Mouse (Mus musculus) Patski (cell line): Measurements from ENCODE around the gene Gsk3b. TPM values are rescaled to one million over a fixed set of nuclear protein-coding genes. Genes with fewer than 3 reads are reported as not detected.
"Not testable (repeated sequence)": the region's sequence is repeated elsewhere in the genome, so short reads cannot be mapped to it uniquely, and the experiment has no call there.

ENCODE experiments used
- ATAC-seq: fragments of 100-300 bp; one replicate; pipeline ENCODE4 v1.8.0; 2021
- CTCF ChIA-PET: fragments of 350-600 bp; sonication (Branson Sonifier 250); formaldehyde crosslinking; loops from one replicate; lab custom pipeline; 2022; ENCODE audit warnings: inconsistent platforms; lab: Charles Lee
- POLR2A ChIA-PET: fragments of 350-600 bp; sonication (Branson Sonifier 250); formaldehyde crosslinking; loops from one replicate; lab custom pipeline; 2022; ENCODE audit warnings: antibody characterized with exemption, inconsistent platforms; lab: Charles Lee
- DNase-seq: peaks from one replicate; pipeline ENCODE4 v3.0.0-alpha.2; 2011; ENCODE audit warnings: low read depth, low spot score
- H3K27me3 ChIP-seq: fragments of 371-371 bp; one replicate; pipeline ENCODE4 v1.5.1; 2021
- CTCF ChIP-seq: fragments of 100-300 bp; IDR thresholded peaks from one replicate; pipeline ENCODE4 v1.5.1; 2021
- in situ Hi-C: fragments of 300-500 bp; cut with MboI; formaldehyde crosslinking; loops from 3 replicates; pipeline ENCODE4 v1.11.1; 2018; ENCODE audit warnings: low pct_unique_long_range_greater_than_20kb, mixed read lengths
- polyA plus RNA-seq: library from polyadenylated mRNA; unstranded; gene quantifications from one replicate; pipeline ENCODE4 v1.2.3, GENCODE M21; 2021

Gsk3b gene
- 43.9 TPM for polyA plus RNA-seq

DNA sequence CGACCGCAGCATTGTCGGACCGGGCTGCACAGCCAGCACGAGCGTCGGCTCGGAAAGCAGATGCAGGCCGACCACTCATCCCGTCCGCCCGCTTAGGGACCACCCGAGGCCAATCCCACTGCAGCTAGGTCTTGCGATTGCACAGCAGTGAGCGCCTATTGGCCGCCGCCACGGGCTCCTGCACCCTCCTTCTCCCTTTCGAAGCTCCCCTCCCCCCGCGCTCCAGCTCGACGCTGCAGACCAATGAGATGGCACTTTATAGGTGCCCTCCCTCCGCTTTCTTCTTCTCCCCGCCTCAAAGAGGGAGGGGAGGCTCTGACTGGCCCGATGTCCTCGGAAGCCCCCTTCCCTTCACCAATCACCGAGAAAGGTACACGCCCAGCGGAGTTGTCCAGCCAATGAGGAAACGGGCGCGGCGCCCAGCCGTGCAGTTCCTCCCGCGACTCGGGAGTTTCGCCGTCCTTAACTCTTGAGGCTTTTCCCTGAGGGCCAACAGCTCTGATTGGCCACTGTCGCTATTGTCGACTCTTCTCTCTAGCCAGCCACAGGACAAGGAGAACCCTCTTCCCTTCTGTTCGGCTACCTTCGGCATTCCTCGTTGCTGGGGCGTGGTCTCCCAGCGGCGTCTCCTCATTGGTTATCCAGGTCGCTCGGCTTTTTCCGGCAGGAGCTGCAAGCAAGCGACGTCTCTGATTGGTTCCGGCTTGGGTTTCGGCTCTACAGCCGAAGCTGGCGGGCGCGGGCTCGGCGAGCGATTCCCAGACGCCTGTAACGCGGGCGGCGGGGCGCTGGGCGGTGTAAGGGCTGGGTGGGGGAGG, at the start of gene Gsk3b:
Gene Gsk3b (plus strand): TSS at position 373 of the 818 bp plus-strand sequence.
- H3K27me3 ChIP-seq = no peaks in the 10 kb centered on the region
- no peak for TF ChIP-seq CTCF
- ATAC-seq (peak; percentile 85), DNase-seq (peak; percentile 99)
- in situ Hi-C loops = loop anchor here (25.0 kb wide), 1 partner anchor 423 kb away; the partner anchor contains the start of gene Timmdc1
- POLR2A ChIA-PET = interaction anchor here (0.7 to 1.1 kb wide), 4 partner anchors 12 to 113 kb away, joined by 3 to 4 read pairs (median 3); no protein-coding TSS in a partner anchor
- CTCF ChIA-PET = interaction anchor here (0.6 to 6.4 kb wide), 5 partner anchors 29 to 109 kb away, joined by 3 to 35 read pairs (median 3); no protein-coding TSS in a partner anchor

DNA sequence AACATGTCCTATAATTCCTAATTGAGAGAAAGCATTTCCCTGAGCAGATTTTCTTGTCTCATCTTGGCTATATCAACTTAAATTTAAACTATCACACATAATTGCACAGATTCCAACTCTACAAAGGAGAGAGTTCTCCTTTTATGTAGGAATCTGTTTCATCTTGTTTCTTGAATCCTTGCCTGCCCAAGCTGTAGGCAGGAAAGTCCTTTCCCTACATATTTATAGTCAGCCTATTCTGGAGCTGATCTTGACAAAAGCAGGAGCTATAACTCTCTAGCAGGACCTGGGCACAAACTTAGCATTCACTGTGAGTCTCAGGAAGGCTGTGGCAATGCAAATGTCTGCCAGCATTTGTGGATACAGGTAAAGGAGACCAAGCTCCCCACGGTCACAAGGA, 46.6 kb upstream of the Gsk3b start:
- CTCF ChIA-PET = no interaction called here
- POLR2A ChIA-PET = no interaction called here
- DNase-seq = no peak
- ATAC-seq = no peak
- in situ Hi-C loops = no loop called here
- no peaks in the 10 kb centered on the region for H3K27me3 ChIP-seq
- TF ChIP-seq CTCF = no peak

DNA sequence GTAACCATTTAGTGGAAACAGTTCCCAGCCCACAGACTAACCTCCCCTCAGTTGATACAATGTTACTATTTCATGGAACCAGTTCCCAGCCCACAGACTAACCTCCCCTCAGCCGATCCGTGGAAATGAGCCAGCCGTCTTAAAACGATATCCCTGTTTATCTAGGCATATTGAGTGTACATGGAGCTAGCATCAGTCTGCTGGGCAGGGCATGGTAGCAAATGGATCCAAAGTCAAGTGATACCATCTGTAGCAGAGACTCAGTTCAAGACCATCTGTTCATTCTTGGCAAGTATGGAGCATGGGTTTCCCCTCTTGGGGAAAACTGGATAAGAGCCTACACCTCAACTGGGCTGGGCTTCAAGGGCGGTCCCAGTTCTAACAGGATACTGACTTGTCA, 44.2 kb upstream of the Gsk3b start:
- ChIA-PET CTCF (no interaction called here), POLR2A (no interaction called here)
- DNase-seq (no peak), ATAC-seq (no peak)
- no peak for TF ChIP-seq CTCF
- in situ Hi-C loops = no loop called here
- no peaks in the 10 kb centered on the region for H3K27me3 ChIP-seq

DNA sequence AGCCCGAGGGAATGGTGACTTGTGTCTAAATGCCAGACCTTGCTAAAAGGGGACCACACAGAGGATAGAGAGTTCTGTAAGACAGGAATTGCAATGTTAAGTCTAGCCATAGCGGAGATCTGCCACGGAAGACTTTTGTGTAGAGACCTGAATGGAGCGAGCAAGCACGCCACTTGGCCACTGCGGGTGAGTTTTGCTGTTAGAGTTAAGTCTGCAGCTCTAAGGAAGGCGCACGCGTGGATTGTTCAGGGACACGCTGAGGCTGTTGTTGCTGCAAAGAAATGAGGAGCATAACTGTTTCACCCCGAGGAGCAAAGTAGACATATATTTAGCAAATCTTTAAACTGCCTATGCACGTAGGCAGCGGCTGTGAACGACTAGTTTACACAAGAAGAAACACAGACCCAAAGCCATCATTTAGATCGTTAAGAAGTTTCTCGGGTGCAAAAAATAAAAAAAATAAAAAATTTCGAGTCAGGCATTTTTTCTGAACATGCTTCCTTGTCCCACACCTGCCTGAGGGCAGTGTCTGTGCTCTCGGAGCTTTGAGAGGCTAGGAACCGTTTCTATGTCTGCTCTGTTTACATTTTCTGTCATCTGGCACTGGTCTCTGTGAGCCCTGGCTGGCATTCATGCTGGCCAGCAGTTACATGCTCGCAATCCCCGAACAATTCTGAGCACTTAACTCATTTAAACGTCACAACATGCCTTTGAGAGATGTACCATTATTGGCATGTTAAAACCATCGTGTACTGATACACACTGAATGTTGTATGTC, 40.8 kb upstream of the Gsk3b start:
- TF ChIP-seq CTCF = no peak
- in situ Hi-C loops = no loop called here
- ChIA-PET POLR2A (no interaction called here), CTCF (no interaction called here)
- DNase-seq = no peak
- ATAC-seq = no peak
- H3K27me3 ChIP-seq = no peaks in the 10 kb centered on the region

DNA sequence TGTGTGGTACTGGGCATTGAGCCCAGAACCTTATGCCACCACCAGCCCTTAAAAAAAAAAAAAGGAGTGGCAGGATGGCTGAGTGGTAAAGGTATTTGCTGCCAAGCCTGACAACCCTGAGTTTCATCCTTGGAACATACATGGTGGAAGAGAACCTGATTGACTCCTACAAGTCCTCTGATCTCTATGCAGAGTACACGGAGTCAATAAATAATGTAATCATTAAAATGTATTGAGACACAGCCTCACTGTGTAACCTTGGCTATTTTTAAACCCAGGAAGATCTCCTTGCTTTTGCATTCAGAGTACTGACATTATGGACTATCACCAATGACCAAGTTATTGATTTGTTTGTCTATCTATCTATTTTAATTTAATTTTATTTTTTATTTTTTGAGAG, 30.9 kb upstream of the Gsk3b start:
- TF ChIP-seq CTCF = no peak
- ChIA-PET POLR2A (interaction anchor here (0.7 to 0.8 kb wide), 2 partner anchors 36 to 96 kb away, joined by 3 read pairs; no protein-coding TSS in a partner anchor), CTCF (no interaction called here)
- in situ Hi-C loops = no loop called here
- no peaks in the 10 kb centered on the region for H3K27me3 ChIP-seq
- ATAC-seq (no peak), DNase-seq (no peak)

DNA sequence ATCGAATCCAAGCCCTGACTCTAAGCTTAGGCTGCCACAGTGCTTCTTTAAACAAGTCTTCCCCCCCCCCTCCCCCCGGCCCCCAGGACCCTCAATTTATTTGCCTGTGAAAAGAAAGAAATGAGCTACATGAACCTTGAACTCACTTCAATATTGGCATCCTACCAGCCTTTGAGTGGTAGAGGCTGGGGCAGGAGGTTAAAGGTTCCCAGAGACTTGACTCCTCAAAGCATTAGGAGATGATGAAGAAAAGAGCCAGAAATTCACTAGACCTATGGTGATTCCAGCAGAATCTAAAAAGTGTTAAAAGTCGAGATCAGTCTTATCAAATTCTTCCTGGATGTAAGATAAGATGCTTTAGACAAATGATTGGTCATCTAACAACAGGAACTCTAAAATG, 30.0 kb upstream of the Gsk3b start:
- ChIA-PET CTCF (interaction anchor here (1.5 kb wide), 1 partner anchor 30 kb away, joined by 3 read pairs; the partner anchor contains the start of gene Gsk3b), POLR2A (interaction anchor here (0.6 kb wide), 1 partner anchor 10 kb away, joined by 4 read pairs; no protein-coding TSS in a partner anchor)
- ATAC-seq (no peak), DNase-seq (no peak)
- H3K27me3 ChIP-seq = no peaks in the 10 kb centered on the region
- TF ChIP-seq CTCF = no peak
- in situ Hi-C loops = no loop called here

DNA sequence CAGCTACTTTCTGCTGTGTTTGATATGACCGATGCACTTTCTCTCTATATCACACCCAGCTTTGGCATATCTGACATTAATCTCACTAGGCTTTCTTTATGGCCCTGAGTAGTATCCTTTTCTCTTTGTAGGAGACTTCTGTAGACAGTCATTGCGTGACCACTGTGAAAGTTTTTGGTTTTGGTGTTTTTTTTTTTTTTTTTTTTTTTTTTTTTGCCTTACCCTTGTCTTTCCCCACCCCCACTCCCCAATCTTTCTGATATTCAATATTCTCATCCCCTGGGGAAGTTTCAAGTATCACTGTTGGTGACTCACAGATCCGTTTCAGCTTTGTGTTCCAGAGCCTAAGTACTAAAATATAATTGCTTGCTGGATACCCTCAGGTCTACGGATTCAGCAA, 29.2 kb upstream of the Gsk3b start:
- CTCF ChIA-PET = interaction anchor here (1.5 kb wide), 1 partner anchor 29 kb away, joined by 3 read pairs; the partner anchor contains the start of gene Gsk3b
- no peak for TF ChIP-seq CTCF
- H3K27me3 ChIP-seq = no peaks in the 10 kb centered on the region
- POLR2A ChIA-PET = no interaction called here
- in situ Hi-C loops = no loop called here
- no peak for ATAC-seq
- DNase-seq = no peak

DNA sequence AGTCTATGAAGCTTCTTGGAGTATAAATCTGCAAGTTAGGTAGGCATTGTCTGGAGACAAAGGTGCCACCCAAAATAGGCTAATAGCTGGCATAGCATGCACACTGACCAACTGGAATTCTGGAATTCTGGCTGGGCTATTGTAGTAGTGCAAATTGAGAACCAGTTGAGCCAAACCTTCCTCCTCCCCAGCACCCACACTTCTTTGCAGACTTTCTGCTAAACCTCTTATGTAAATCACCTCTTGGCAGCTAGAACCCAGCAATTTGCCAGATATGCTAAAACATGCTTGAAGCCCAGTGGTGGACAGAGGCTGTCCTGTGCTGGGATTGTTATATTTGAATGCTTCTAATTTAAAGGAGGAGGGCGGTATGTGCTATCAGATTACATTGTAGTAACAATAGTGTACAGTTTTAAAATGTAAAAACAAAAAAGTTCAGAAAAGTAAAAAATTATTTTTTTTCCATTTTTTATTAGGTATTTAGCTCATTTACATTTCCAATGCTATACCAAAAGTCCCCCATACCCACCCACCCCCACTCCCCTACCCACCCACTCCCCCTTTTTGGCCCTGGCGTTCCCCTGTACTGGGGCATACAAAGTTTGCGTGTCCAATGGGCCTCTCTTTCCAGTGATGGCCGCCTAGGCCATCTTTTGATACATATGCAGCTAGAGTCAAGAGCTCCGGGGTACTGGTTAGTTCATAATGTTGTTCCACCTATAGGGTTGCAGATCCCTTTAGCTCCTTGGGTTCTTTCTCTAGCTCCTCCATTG, 14.8 kb upstream of the Gsk3b start:
- H3K27me3 ChIP-seq, POLR2A ChIA-PET, in situ Hi-C loops, ATAC-seq, DNase-seq, CTCF ChIA-PET: not testable (repeated sequence)

DNA sequence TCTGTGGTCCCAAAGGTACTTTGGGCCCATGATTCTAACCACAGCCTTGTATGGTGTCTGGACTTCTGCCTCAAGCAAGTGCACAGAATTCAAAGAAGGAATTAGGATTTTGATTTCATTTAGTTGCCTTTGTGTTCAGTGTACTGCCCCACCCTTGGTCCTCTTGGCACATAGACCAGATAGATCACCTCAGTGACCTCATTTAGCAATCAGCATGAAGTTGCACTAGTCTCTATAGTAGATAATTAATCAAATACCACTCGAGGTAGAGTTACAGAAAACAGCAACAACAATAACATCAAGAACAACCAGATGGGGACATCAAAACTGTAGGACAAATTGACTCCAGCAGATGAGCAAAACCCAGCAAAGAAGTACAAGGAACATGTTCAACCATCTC, 8.6 kb upstream of the Gsk3b start:
- DNase-seq (no peak), ATAC-seq (no peak)
- POLR2A ChIA-PET = no interaction called here
- in situ Hi-C loops = loop anchor here (25.0 kb wide), 1 partner anchor 432 kb away; the partner anchor contains the start of gene Timmdc1
- H3K27me3 ChIP-seq = no peaks in the 10 kb centered on the region
- no peak for TF ChIP-seq CTCF
- CTCF ChIA-PET = interaction anchor here (1.5 kb wide), 1 partner anchor 11 kb away, joined by 4 read pairs; no protein-coding TSS in a partner anchor

DNA sequence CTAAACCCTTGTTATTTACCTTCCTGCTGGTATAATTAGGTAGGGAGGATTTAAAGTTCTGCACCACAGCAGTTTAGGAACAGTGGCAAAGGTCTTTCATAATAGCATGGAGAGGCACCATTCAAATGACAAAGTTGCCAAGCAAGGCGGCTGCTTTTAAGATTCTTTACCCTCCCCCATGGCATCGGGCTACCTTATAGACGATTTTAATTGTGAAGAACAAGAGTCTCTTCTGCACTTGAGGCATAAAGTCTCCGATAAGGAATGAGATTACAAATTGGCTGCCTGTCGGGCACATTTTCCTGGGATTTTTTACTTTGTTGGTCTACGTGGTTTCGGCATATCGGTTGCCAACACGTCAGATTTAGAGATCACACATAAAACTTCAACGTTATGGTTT, 1.6 kb upstream of the Gsk3b start:
- in situ Hi-C loops = loop anchor here (25.0 kb wide), 1 partner anchor 425 kb away; the partner anchor contains the start of gene Timmdc1
- POLR2A ChIA-PET = interaction anchor here (0.7 kb wide), 1 partner anchor 89 kb away, joined by 4 read pairs; no protein-coding TSS in a partner anchor

More for the DNA sequence above, 1.6 kb upstream of the Gsk3b start:
- no peak for ATAC-seq
- DNase-seq = no peak
- CTCF ChIA-PET = interaction anchor here (0.9 to 6.4 kb wide), 3 partner anchors 89 to 111 kb away, joined by 3 to 35 read pairs (median 4); no protein-coding TSS in a partner anchor
- TF ChIP-seq CTCF = no peak
- H3K27me3 ChIP-seq = no peaks in the 10 kb centered on the region
